Mouse (Mus musculus): ENCODE results near the gene Col9a2.
"Not testable (repeated sequence)": the region's sequence is repeated elsewhere in the genome, so short reads cannot be mapped to it uniquely, and the experiment has no call there.

The Col9a2 gene

GRCm38 (mm10) chr4:121020040-121020790 is 19.0 kb upstream of the Col9a2 start:
- DNase-seq (ENCODE audit: low read depth, low spot score) = no peak

GRCm38 (mm10) chr4:121021911-121022310 is 17.3 kb upstream of the Col9a2 start:
- no peak for DNase-seq (ENCODE audit: low read depth, low spot score)

DNA sequence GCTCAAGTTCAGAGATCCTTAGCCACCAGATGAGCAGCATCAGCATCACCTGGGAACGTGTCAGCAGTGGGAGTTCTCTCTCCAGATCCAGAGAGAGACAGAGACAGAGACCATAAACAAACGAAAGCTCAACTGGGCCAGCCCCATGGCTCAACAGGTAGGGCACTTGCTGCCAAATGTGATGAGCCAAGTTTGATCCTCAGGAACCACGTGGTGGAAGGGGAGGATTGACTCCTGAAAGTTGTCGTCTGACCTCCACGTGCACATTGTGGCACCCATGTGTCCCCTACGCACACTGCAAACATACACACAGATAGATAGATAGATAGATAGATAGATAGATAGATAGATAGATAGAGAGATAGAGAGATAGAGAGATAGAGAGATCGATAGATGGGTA is 15.7 kb upstream of the Col9a2 start:
- DNase-seq (ENCODE audit: low read depth, low spot score) = no peak

DNA sequence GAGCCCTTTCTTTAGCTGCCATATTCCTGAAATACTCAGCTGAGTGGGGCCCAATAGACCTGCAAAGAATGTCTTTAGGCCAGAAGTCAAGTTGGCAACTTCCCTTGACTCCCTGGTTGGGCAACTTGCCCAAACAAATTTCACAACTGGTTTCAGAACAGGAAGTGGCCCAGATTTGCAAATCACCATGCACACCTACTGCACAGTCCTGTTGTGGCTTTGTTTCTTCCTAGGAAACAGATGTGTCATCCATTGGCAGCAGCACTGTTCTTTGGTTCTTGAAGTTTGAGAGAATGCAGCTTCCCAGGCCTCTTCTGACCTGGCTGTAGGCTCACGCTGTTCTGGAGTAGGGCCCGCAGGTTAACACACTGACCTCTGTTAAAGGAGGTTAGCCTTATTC is 15.2 kb upstream of the Col9a2 start:
- DNase-seq (ENCODE audit: low read depth, low spot score) = no peak

- DNase-seq (ENCODE audit: low read depth, low spot score) = no peak
Observed at GRCm38 (mm10) chr4:121025681-121026080, 13.5 kb upstream of the Col9a2 start.

- no peak for DNase-seq (ENCODE audit: low read depth, low spot score)
Observed at GRCm38 (mm10) chr4:121028146-121028545, 11.0 kb upstream of the Col9a2 start.

- no peak for DNase-seq (ENCODE audit: low read depth, low spot score)
Observed at GRCm38 (mm10) chr4:121028659-121029392, 10.4 kb upstream of the Col9a2 start.

DNA sequence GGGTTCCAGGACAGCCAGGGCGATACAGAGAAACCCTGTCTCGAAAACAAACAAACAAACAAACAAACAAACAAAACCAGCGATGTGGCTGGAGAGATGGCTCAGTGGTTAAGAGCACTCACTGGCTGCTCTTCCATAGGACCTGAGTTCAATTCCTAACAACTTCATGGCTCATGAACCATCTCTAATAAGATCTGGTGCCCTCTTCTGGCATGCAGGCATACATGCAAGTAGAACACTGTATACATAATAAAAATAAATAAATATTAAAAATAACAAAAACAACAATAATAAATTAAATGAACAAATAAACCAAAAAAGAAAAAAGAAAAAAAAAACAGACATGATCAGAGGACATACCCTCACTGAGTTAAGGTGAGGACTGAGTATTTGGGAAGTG is 9.6 kb upstream of the Col9a2 start:
- DNase-seq (ENCODE audit: low read depth, low spot score) = no peak

DNA sequence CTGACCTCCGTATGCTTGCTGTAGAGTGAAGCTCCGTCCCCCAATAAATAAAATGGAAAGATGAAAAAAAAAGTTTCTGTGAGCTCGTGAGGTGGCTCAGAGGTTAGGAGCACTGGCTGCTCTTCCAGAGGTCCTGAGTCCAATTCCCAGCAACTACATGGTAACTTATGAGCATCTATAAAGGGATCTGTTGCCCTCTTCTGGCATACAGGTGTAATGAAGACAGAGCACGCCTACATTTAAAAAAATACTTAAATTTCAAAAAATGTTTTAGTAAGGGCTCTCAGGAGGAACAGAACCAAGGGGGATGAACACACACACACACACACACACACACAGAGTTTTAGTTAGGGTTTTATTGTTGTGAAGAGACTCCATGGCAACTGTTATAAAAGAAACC is 7.7 kb upstream of the Col9a2 start:
- no peak for DNase-seq (ENCODE audit: low read depth, low spot score)

- DNase-seq (ENCODE audit: low read depth, low spot score) = no peak
Observed at GRCm38 (mm10) chr4:121033006-121033405, 6.2 kb upstream of the Col9a2 start.

DNA sequence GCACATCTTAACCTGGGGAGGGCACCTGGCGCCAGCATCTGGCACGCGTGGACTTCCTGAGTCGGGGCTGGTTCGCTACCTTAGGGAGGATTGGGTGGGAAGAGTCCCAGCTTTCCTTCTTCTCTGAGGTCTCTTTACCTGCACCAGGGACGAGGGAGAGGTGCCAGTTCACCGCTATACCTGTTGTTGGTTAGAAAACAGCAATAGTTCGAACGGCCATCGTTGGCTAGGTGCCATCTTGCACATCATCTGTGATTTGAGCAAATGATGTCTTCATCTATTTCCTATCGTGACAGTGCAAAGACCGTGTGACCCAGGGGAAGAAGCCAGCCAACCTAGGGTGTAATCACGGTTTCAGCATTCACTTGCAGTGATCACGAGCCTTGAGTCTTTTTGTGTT is 1.1 kb downstream of the Col9a2 start:
- no peak for DNase-seq (ENCODE audit: low read depth, low spot score)

GRCm38 (mm10) chr4:121040897-121041671 is 1.9 kb downstream of the Col9a2 start:
- no peak for DNase-seq (ENCODE audit: low read depth, low spot score)

DNA sequence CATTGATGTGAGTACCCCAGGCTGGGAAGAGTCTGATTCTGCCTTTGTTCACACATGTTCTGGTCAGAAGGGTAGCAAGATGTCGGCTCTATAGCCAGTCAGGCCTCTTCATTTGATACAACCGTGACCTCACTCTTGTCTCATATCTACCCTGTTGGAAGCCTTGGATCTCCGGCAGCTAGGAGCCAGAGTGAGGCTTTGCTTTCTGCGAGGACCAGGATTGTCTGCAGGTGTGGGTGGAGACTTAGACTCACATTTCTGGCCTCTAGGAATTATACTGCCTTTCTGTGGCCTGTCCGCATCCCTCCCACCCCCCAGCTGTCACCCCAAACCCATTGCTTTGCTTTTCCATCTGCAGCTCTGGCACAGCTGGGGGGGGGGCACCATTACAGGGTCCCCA is 3.3 kb downstream of the Col9a2 start:
- no peak for DNase-seq (ENCODE audit: low read depth, low spot score)

- no peak for DNase-seq (ENCODE audit: low read depth, low spot score)
Observed at GRCm38 (mm10) chr4:121042946-121043345, 3.8 kb downstream of the Col9a2 start.

- no peak for DNase-seq (ENCODE audit: low read depth, low spot score)
Observed at GRCm38 (mm10) chr4:121051863-121052262, 12.7 kb downstream of the Col9a2 start.

- DNase-seq (ENCODE audit: low read depth, low spot score) = no peak
Observed at GRCm38 (mm10) chr4:121052454-121053323, 13.5 kb downstream of the Col9a2 start.

- no peak for DNase-seq (ENCODE audit: low read depth, low spot score)
Observed at GRCm38 (mm10) chr4:121056342-121056741, 17.2 kb downstream of the Col9a2 start.

DNA sequence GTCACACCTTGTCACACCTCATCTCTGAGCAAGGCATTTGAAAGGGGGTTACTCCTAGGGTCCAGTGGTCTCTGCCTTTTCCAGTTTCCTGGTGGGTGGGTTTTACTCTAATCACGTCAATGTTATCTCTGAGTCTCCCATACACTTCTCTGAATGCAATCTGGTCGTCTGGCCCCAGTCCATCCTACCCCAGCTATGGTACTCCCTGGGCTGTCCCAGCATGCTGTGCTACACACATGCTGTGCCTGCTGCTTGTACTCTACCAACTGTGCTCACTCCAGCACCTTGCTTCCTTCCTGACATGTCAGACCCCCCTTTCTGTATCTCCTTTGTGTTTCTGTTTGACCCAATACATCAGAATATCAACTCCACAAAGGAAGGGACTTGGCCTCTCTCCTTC is 17.8 kb downstream of the Col9a2 start:
- DNase-seq (ENCODE audit: low read depth, low spot score) = no peak

DNA sequence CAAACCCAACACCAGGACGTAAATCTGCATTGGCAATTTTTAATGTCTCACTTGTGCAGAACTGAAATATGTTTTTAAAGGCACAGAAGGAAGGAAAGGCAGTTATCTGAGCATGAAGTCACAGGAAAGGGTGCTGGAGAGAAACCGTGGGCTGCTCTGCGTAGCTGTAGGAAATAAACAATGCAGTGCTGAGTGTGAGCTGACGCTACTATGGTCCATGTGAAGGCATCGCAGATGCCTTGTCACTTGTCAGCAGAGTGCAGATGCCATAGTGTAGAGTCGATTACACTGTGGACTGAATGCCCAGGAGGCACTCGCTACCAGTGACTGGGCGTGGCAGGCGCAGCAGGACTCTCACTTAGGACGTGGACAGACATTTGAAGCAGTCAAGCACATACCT is 20.0 kb downstream of the Col9a2 start:
- DNase-seq (ENCODE audit: low read depth, low spot score) = not testable (repeated sequence)

- no peak for DNase-seq (ENCODE audit: low read depth, low spot score)
Observed at GRCm38 (mm10) chr4:121065336-121065735, 26.2 kb downstream of the Col9a2 start.

DNA sequence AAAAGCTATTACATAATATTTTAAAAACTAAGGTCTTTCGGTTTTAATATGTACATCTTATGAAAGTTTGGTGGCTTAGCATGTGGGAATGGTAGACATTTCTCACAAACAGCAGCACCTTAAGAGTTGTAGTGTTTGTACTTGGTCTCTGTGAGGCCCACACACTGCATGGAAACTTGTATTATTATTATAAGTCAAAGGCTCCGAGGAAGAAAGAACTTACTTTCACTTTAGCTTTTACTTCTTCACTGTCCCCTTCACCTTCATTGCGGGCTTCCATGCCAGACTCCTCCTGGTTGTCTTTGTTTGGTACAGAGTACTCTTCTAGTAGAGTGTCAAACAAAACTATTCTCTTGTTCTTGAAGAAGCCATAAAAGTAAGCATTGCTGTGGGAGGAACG is 35.1 kb downstream of the Col9a2 start:
- DNase-seq (ENCODE audit: low read depth, low spot score) = no peak

Data from retina, postnatal 7 days (tissue).